Mouse (Mus musculus) retina, postnatal 7 days (tissue): ENCODE results near the gene Zbtb2.
"Not testable (repeated sequence)": the region's sequence is repeated elsewhere in the genome, so short reads cannot be mapped to it uniquely, and the experiment has no call there.

ENCODE experiments used
- DNase-seq: peaks from one replicate; pipeline ENCODE4 v3.0.0-alpha.2; 2012; ENCODE audit warnings: low read depth, low spot score

Gene Zbtb2

DNA sequence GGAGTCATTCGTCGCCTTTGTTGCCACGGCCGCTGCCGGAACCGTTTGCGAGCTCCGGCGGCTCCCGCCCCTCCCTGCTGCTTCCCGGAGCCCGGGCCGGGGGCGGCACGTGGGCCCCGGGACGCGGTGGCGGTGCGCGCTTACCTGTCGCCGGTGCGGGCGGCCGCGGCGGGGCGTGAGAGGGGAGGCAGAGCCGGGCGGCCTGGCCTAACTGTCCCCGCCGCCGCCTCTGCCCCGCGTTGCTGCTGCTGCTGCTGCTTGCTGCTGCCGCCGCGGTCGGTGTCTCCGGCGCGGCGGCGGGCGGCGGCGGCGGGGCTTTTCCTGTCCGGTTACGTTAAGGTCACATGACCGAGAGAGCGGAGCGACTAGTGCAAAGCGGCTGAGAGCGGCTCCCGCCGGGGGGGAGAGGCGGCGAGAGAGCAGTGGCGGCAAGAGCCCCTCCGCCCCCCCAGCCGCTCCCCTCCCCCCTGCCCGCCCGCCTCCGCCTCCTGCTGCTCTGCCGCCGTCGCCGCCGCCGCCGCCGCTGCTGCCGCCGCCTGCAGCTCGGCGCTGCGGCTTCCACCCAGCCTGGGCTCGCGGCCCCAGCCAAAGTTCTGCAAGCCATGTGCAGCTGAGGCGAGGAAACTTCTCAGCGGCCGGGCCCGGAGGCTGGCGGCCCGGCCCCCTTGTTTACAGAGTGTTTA is at the start of gene Zbtb2:
Gene Zbtb2, minus strand, starts transcription at position 408 of the 683 bp plus-strand sequence.
- peak; percentile 69 for DNase-seq

DNA sequence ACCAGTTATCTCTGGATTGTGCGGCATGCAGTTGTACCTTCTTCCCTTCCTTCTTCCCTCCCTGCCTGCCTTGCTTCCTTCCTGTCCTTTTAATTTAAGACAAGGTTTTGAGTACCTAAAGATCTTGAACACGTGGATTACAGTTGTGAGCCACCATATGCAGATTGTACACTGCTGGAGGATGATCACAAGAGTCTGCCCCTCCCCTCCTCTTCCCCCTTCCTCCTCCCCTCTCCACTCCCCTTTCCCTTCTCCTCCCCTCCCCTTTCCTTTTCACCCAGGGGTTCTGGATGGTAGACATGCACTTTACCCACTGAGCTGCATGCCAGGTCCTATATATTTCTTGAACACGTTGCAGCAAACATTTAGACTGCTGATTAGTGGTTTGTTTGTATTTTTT is 47.5 kb upstream of the Zbtb2 start:
- DNase-seq = no peak

DNA sequence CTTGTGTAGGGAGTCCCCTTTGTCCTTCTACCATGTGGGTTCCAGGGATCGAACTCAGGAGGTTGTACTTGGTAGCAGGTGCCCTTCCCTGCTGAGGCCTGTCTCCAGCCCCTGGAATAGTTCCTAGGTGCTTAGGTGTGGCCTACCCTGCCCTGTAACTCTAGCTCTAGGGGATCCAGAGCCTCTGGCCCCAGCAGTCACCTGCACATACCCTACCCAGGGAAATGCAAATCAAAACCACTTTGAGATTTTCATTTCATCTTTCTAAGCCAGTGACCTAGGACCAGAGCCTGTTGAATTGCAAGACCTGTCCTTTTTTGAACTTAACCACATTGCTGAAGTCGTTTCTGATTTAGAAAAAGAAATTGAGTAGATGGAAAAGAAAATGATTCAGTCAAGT is 46.0 kb upstream of the Zbtb2 start:
- DNase-seq = not testable (repeated sequence)

GRCm38 (mm10) chr10:4432996-4433755 is 45.3 kb upstream of the Zbtb2 start:
- no peak for DNase-seq

DNA sequence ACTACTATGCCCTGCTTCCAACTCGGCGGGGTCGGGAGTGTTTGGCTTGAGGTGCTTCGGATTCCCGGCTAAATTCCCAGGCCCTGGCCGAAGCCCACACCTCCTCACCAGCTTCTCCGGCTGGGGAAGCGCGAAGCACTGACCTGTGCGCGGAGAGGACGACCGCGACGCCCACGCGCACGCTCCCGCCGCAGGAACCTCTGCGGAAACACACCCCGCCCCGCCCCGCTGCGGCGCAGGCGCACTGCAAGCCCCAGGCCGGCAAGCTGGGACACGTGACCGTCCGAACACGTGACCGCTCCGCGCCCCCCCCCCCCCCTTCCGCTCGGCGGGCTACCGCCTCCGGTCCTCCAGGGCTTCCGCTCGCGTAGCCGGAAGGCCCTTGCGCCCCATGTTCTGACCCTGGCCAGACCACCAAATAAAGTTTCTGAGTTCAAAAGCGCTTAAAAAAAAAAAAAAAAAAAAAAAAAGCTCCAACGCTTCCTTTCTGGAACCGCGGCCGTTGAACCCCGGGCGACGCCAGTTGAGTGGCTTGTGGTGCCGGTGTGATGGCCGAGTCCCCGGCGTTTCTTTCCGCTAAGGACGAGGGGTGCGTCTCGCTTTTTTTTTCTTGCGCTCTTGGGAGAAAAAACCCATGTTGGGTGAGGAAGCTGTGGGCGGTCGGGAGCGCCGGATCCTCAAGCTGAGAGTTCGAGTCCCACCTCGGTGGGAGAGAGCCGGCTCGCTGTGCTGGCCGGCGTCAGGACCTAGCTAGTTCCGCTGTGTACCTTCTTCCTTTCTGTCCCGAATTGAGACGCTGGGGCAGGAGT is 44.4 kb upstream of the Zbtb2 start, which contains the start of the genes Rmnd1 and Armt1:
Gene Rmnd1, minus strand, starts transcription at position 266 of the 809 bp plus-strand sequence.
Gene Armt1, plus strand, starts transcription at position 345 of the 809 bp plus-strand sequence.
- peak; percentile 92 for DNase-seq

- DNase-seq = no peak
Measured at GRCm38 (mm10) chr10:4431746-4432122, 43.8 kb upstream of the Zbtb2 start.

DNA sequence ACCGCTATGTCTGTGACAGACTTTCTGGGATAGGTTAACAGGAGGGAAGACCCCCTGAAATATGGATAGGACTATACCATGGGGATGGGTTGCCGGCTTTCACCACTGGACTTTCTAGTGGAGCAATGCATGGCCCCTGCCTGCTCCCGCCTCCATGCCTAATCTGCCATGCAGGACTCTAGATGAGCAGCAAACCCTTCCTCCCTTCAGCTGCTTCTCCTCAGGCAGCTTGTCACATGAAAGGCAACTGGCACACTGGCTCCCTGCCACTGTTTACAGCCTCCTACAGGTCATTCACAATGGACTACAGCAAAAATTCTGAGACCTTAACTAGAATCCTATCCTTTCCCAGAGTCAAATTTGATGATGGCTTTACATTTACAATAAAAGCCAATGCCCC is 42.9 kb upstream of the Zbtb2 start:
- DNase-seq = no peak

DNA sequence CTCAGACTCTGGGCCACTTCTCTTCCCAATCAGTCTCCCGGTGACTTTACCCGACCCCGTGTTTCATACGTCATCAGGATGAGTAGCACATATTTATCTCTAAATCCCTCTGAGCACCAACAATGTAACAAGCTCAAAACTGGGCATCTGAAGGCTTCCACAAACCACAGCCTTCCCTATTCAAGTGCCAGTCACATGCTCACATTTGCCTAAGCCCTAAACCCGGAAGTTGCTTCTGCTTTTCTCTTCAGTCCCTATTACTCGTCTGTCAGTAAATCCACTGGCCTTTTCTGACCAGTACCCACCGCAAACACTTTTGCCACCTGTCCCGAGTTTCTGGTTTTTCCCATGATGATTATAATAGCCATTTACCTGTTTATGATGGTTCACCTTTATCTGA is 42.5 kb upstream of the Zbtb2 start:
- DNase-seq = no peak

DNA sequence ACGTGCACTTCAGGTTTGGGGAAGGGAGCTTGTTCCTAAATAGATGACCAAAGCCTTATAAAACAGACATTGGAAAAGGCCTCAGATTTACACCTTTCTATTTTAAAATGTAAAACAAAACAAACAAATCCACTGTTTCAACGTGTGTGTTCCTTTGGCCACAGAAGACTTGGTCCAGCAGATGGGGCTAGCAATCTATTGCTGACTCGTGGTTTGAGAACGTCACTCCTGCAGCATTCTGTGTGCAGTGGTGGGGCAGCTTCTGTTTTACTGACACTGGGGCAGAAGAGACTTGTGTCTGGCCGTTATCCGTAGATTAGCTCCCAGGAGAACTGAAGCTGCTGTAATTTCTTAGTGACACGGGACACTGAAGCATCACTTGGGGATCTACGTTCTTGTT is 37.3 kb upstream of the Zbtb2 start:
- no peak for DNase-seq

DNA sequence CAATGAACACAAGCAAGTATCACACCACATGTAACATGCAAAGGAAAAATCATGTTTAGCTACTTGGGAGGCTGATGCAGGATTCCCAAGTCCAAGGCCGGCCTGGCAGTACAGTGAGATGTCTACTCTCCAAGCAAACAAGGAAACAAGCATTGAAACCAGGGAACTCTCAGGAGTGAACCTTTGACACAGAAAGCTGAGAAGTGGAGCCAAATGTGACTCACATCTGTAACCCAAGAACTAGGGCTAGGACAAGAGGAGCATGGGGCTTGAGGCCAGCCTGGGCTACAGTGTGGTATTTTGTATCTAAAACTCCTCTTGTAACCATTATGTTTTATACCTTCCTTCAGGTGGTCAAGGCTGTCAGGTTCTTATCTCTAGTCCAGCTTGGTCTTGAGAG is 19.3 kb upstream of the Zbtb2 start:
- no peak for DNase-seq

DNA sequence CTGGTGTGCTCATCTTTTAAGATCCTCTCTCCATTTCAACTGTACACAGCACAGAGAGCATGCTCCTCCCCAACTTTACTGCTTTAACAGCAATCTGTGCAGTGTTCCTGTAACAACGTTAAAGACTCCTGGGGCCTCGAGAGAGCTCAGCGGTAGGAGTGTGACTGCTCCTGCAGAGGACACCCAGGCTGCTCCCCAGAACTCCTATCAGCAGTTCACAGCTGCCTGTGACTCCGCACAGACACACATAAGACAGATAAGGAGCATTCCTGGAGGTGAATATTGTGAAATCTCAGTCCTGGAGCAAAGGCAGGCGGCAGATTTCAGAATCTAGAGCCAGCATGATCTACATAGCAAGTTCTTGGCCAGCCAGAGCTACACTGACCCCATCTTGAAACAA is 17.6 kb upstream of the Zbtb2 start:
- no peak for DNase-seq

GRCm38 (mm10) chr10:4404895-4405491 is 17.1 kb upstream of the Zbtb2 start:
- peak; percentile 46 for DNase-seq

GRCm38 (mm10) chr10:4398058-4398457 is 10.2 kb upstream of the Zbtb2 start:
- no peak for DNase-seq

GRCm38 (mm10) chr10:4395321-4395720 is 7.4 kb upstream of the Zbtb2 start:
- no peak for DNase-seq

DNA sequence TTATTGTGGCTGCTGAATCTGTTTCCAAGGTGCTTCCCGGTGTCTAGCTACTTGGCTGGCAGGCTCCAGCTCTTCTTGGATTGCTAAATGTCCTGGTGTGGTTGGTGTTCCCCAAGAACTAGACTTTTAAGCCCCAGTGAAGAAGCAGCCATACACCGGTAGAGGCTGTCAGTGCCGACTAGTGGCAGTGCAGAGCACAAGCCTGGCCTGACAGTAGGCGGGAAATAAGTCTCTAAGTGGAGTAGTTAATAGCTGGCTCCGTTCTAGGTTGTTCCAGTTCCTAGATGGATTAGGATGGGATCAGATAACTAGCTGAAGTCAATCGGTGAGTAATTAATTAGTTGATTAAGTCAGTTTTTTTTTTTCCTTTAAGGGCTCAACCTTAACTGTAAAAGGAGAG is 3.9 kb upstream of the Zbtb2 start:
- no peak for DNase-seq

- DNase-seq = no peak
Measured at GRCm38 (mm10) chr10:4391076-4391475, 3.2 kb upstream of the Zbtb2 start.

DNA sequence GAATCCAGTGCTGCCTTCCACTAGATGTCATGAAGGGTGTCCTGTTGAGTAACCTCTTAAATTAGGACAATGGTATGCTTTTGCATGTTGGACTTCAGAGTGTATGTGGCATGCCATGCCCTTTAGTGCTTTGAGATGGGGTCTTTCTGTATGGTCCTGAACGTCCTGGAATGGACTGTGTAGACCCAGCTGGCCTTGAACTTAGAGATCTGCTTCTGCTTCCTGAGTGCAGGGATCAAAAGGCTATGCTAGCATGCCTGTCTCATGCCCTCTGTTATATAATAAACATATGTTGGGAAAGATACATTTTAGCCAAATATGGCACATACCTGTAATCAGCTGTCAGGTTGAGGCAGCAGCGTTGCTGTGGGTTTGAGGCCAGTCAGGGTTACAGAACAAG is 2.6 kb upstream of the Zbtb2 start:
- no peak for DNase-seq

DNA sequence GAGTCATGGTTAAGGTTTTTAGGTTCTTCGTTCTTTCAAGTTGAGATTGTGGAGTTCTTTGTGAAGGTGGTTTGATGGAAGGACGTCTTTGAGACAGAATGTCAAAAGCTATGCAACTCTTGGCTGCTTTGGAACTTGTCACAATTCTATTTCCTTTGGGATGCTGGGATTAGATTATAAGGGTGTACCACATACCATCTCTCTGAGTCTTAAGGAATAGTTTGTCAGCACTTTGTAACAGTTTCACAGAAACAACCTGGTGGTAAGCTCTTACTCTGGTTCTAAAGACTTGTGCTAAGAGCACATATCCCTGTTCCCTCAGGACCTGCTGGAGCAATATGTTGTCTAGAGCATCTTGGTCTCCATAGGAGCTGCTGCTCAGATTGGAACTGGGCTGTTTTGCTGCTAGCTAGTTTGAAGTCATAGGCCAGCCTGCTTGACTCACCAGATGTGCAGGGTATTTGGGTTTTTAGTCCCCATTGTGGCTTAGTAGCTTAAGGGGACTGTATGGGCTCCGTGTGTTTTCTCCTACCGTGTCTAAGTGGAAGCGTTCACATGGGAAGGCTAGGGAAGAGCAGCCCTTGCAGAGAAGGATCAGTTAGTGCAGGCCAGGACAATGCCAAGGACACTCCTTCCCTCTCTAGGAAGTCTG is 1.7 kb upstream of the Zbtb2 start:
- DNase-seq = no peak

GRCm38 (mm10) chr10:4389036-4389435 is 1.1 kb upstream of the Zbtb2 start:
- DNase-seq = no peak

DNA sequence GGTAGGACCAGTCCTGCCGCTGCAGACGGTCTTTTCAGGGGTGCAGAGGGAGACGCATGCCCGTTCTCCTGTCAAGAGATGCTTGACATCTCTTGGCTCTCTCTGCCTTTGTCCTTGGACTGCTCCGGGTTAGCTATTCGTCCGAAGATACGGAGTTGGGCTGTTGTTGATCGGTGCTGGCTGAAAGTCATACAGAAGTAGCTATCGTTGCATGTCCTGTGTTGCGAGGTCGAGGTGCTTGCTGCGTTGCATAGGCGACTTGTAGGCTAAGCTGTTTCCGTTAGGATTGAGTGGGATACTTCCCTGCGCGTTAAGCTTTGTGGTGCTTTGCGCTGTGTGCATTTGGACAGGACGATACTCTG is 457 bp upstream of the Zbtb2 start:
- no peak for DNase-seq
